18 mouse cellular contexts compared by ENCODE assay signal in the genomic region with DNA sequence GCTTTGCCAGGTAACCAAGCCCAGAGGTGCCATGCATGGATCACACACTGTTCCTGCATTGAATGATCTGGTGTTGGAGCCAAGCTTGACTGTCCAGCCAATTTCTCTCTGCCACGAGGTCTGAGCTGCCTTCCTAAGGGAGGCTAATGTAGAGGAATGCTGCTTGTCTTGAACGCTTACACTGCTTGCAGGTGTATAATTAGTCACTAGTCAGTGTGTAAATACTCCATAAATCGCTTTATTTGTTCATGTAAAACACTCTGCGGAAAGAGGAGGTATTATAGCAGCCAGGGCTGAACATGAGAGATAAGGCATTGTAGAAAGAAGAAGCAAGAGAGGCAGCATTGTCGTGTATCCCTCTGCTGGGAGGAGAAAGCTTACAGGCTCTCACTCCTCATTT. TPM values are rescaled to one million over a fixed set of nuclear protein-coding genes. Genes with fewer than 3 reads are reported as not detected.
DNase-seq lines count a peak whose midpoint lies in the region; ATAC-seq and TF ChIP-seq lines count a peak whose summit lies in the region.
"Had no signal": no experiment of that assay in that cellular context is flagged by ENCODE, and none has a peak within 500 bp of the region (broad histone marks: within the 10 kb centered on the region; RNA-seq: fewer than 3 reads in every experiment).

No protein-coding gene starts in this region.

- no peak for TF ChIP-seq CTCF in lung, embryonic 14.5 days (IDR thresholded peaks at IDR 0.05; ENCODE audit: low read depth)

- DNase-seq in heart, adult 11 months, result peak; percentile 40
- DNase-seq in lung, embryonic 14.5 days, result peak; percentile 13
- DNase-seq in lung, postnatal 4 days, result no peak
- peak; percentile 9 for DNase-seq in urinary bladder, postnatal 14 days (ENCODE audit: low spot score)
- no peak for DNase-seq in urinary bladder, adult 18-20 months (ENCODE audit: low spot score in 2 of 2)
- no peak for DNase-seq in adrenal gland, adult 18-20 months (ENCODE audit: low spot score in 2 of 2)
- DNase-seq: adrenal gland, postnatal 14 days; cerebellum, adult 11-12 months; cerebellum, adult 9-10 months; cerebellum, postnatal 25 days; gastrocnemius, postnatal 36 days; heart, adult 18-20 months; heart, postnatal 14 days had no signal

- no peak overlapping the region for H3K4me3 ChIP-seq in heart, embryonic 11.5 days (ENCODE audit: low read depth, low read length)
- no peak overlapping the region for H3K4me3 ChIP-seq in lung, embryonic 14.5 days (ENCODE audit: low read depth, low read length)
- H3K4me3 ChIP-seq: embryonic facial prominence, embryonic 12.5 days; forebrain, embryonic 15.5 days; heart, embryonic 10.5 days; heart, embryonic 15.5 days had no signal

- H3K27me3 ChIP-seq in heart, embryonic 11.5 days (ENCODE audit: control insufficient read depth, insufficient read depth, low read length), result no peaks in the 10 kb centered on the region
- no peaks in the 10 kb centered on the region for H3K27me3 ChIP-seq in lung, embryonic 14.5 days (ENCODE audit: insufficient read depth, low read length)
- H3K27me3 ChIP-seq: embryonic facial prominence, embryonic 12.5 days; forebrain, embryonic 15.5 days; heart, embryonic 15.5 days had no signal

- H3K4me2 ChIP-seq in heart, embryonic 11.5 days, result no peak overlapping the region
- H3K4me2 ChIP-seq in lung, embryonic 14.5 days, result no peak overlapping the region
- H3K4me2 ChIP-seq: embryonic facial prominence, embryonic 12.5 days; forebrain, embryonic 15.5 days; heart, embryonic 15.5 days had no signal

- H3K36me3 ChIP-seq in heart, embryonic 11.5 days (ENCODE audit: control insufficient read depth, insufficient read depth, low read length), result no peaks in the 10 kb centered on the region
- no peaks in the 10 kb centered on the region for H3K36me3 ChIP-seq in lung, embryonic 14.5 days (ENCODE audit: insufficient read depth)
- H3K36me3 ChIP-seq: embryonic facial prominence, embryonic 12.5 days; forebrain, embryonic 15.5 days; heart, embryonic 10.5 days; heart, embryonic 15.5 days had no signal

- no peak for ATAC-seq in heart, embryonic 11.5 days (replicated peaks; ENCODE audit: insufficient number of reproducible peaks, low FRiP score, low TSS enrichment)
- no peak; the same call in 1 of the 2 replicates for ATAC-seq in lung, embryonic 14.5 days (ENCODE audit: insufficient read depth)
- ATAC-seq: forebrain, embryonic 15.5 days had no signal

- no peak overlapping the region for H3K27ac ChIP-seq in heart, embryonic 11.5 days (ENCODE audit: low read depth, low read length)
- H3K27ac ChIP-seq in lung, embryonic 14.5 days (ENCODE audit: low read depth), result no peak overlapping the region
- H3K27ac ChIP-seq: embryonic facial prominence, embryonic 12.5 days; forebrain, embryonic 15.5 days; heart, embryonic 10.5 days; heart, embryonic 15.5 days had no signal

- no peaks in the 10 kb centered on the region for H3K4me1 ChIP-seq in heart, embryonic 11.5 days (ENCODE audit: control insufficient read depth, insufficient read depth, low read length)
- no peaks in the 10 kb centered on the region for H3K4me1 ChIP-seq in lung, embryonic 14.5 days (ENCODE audit: insufficient read depth)
- H3K4me1 ChIP-seq: embryonic facial prominence, embryonic 12.5 days; forebrain, embryonic 15.5 days; heart, embryonic 10.5 days; heart, embryonic 15.5 days had no signal

- no peaks in the 10 kb centered on the region for H3K9me3 ChIP-seq in heart, embryonic 11.5 days (replicated peaks; ENCODE audit: control insufficient read depth, low read length)
- H3K9me3 ChIP-seq in lung, embryonic 14.5 days (ENCODE audit: low read depth, low read length), result no peaks in the 10 kb centered on the region
- H3K9me3 ChIP-seq: embryonic facial prominence, embryonic 12.5 days; forebrain, embryonic 15.5 days; heart, embryonic 10.5 days; heart, embryonic 15.5 days had no signal

- 66% methylated on average over 5 of the region's 5 CpGs for WGBS in heart, embryonic 11.5 days (ENCODE audit: insufficient replicate concordance)
- 45% methylated on average over 5 of the region's 5 CpGs for WGBS in lung, embryonic 14.5 days

- no peak overlapping the region for H3K9ac ChIP-seq in heart, embryonic 11.5 days (ENCODE audit: low read depth, low read length)
- no peak overlapping the region for H3K9ac ChIP-seq in lung, embryonic 14.5 days
- H3K9ac ChIP-seq: embryonic facial prominence, embryonic 12.5 days; forebrain, embryonic 15.5 days; heart, embryonic 15.5 days had no signal

RNA-seq across cellular contexts. Expression of a gene that starts 11.6 kb away (rescaled TPM):
- 16.4 and 22.8 TPM in 2 replicates for polyA plus RNA-seq in heart, embryonic 11.5 days (2014; fragmentation: Nextera tagmentation; extraction: Ambion mirVana)
- polyA plus RNA-seq in lung, embryonic 14.5 days (2014; fragmentation: Nextera tagmentation; extraction: Ambion mirVana), result 16.2 and 18.4 TPM in 2 replicates
- 10 to 100 TPM; 49.3 to 61.4 TPM for total RNA-seq in adrenal gland, adult 18-20 months (2021)

Comparison
In these comparisons a context has a peak if more than half of its experiments do, and no peak if none do; other contexts are left out.
1. DNase-seq: peak in heart, adult 11 months (single experiment), lung, embryonic 14.5 days (single experiment) and urinary bladder, postnatal 14 days (single experiment); none in lung, postnatal 4 days (0 of 2), urinary bladder, adult 18-20 months (0 of 2) and adrenal gland, adult 18-20 months (0 of 2).